Mouse (Mus musculus): ENCODE measurements around the gene Tefm. TPM values are rescaled to one million over a fixed set of nuclear protein-coding genes. Genes with fewer than 3 reads are reported as not detected.

Tefm gene
- polyA plus RNA-seq, 1 experiment from 2014 or later: 35.5 TPM

DNA sequence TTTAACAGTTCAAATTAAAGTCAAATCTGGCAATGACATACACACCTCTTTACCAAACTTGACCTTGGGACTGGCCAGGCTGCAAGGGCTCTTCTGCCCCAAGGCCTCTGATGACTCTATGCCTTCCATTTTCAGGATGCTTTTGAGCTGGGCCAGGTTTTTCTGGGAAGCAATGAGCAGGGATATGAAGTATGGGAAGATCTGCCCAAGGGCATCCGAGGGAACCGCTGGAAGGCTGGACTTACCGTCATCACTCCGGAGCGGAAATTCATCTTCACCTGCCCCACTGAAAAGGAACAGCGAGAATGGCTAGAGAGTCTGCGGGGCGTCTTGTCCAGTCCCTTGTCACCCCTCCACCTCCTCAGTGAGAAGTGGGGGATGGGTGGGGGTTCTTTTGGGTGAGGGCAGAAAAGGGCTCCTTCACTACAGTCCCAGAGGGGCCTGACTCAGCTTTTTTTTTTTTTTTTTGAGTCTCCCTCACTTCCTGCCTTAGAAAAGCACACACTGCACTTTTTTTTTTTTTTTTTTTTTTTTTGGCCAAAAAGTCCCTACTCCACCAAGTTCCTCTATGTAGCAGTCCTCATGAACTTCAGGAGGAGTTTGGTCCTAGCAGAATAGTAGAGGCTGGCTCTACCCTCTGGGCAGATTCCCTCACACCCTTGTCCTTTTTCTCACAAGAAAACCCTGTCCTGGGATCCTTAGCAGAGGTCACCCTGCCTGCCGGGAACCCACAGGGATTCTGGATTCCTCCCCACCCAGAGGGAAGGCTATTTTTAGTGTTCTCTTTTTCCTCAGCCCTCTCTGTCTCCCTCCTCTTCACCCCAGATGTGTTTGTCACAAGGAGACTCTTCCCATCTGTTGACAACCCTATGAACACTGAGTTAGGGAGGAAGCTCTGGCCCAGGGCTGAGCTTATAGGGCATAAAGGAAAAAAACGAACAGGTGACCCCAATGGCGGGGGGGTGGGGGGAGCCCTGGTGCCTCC is 35.2 kb upstream of the Tefm start:
- no peaks in the 10 kb centered on the region for H3K36me3 ChIP-seq (ENCODE audit: control insufficient read depth, insufficient read depth)
- H3K4me1 ChIP-seq (ENCODE audit: control insufficient read depth, insufficient read depth, low read length): peaks cover 9% of the 10 kb centered on the region; the same call in 1 of the 2 replicates
- no peaks in the 10 kb centered on the region; the same call in 1 of the 2 replicates for H3K9me3 ChIP-seq (replicated peaks; ENCODE audit: control insufficient read depth, low read length)
- no peak overlapping the region for H3K4me3 ChIP-seq (ENCODE audit: low read length)
- no peak overlapping the region for H3K9ac ChIP-seq (ENCODE audit: low read length)
- ATAC-seq (replicated peaks; ENCODE audit: extremely low read depth, insufficient read depth, low FRiP score): 0 out of 2 replicates have a peak, but pooled peaks have one; percentile 41
- peak overlapping the region; percentile 66; the same call in 1 of the 2 replicates for H3K27ac ChIP-seq (ENCODE audit: low read length)
- no peaks in the 10 kb centered on the region for H3K27me3 ChIP-seq (ENCODE audit: control insufficient read depth, insufficient read depth, low read length)
- no peak overlapping the region for H3K4me2 ChIP-seq (ENCODE audit: low read depth, low read length)
- WGBS: 64% methylated on average over 11 of the region's 11 CpGs

DNA sequence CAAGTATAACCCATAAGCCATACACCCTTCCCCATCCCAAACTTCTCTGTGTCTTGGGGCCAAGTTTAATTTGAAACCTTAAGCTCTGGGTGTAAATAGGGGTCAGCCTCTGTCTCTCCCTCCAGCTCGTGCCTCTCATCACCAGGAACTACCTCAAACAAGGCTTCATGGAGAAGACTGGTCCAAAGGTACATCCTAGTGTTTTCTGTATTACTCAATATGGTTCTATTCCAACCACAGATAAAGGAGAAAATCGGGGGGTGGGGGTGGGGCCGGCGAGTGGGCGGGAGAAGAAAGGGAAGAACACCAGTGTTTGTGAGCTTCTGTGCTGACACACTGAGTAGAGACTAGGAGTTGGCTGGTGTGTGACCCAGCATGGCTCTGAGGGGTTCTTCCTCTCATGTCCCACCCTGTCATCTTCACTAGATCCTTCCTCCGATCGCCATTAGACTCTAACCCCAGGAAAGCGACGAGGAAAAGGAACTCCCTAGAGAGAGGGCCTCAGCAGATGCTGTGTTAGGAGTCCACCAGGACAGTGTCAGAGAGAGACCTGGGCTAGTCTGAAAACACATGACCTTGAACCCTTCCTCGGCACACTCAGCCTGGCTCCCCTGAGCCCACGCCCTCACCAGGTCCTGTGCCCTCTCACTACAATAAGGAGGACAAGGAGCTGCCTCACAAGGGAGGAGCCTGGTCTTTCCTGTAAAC is 32.1 kb upstream of the Tefm start:
- Histone ChIP-seq H3K4me1 (ENCODE audit: control insufficient read depth, insufficient read depth, low read length) (peaks cover 9% of the 10 kb centered on the region; the same call in 1 of the 2 replicates), H3K9me3 (replicated peaks; ENCODE audit: control insufficient read depth, low read length) (no peaks in the 10 kb centered on the region), H3K4me3 (ENCODE audit: low read length) (no peak overlapping the region), H3K27me3 (ENCODE audit: control insufficient read depth, insufficient read depth, low read length) (no peaks in the 10 kb centered on the region), H3K4me2 (ENCODE audit: low read depth, low read length) (no peak overlapping the region), H3K27ac (ENCODE audit: low read length) (no peak overlapping the region), H3K9ac (ENCODE audit: low read length) (no peak overlapping the region), H3K36me3 (ENCODE audit: control insufficient read depth, insufficient read depth) (no peaks in the 10 kb centered on the region)
- no peak for ATAC-seq (replicated peaks; ENCODE audit: extremely low read depth, insufficient read depth, low FRiP score)
- 71% methylated on average over 11 of the region's 11 CpGs for WGBS

DNA sequence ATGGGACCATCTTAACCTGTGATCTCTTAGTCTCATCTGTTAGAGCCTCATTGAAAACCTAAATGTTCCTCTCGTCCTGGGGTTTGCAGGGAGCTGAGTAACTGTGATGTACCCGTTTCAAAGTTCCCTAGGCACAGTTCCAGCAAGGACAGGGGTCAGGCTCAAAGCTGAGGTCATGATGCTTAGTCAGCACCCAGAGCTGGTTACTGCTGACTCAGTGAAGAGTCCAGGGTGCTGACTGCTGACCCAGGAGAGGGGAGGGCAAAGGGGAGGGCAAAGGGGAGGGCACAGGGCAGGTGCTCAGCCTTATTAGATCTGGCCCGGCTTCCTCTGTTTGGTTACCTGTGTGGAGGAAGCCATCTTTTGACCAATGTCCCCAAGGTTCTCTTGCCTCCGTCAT is 29.9 kb upstream of the Tefm start:
- no peak for ATAC-seq (replicated peaks; ENCODE audit: extremely low read depth, insufficient read depth, low FRiP score)
- Histone ChIP-seq H3K9me3 (replicated peaks; ENCODE audit: control insufficient read depth, low read length) (no peaks in the 10 kb centered on the region), H3K4me2 (ENCODE audit: low read depth, low read length) (no peak overlapping the region), H3K27ac (ENCODE audit: low read length) (no peak overlapping the region), H3K36me3 (ENCODE audit: control insufficient read depth, insufficient read depth) (no peaks in the 10 kb centered on the region), H3K27me3 (ENCODE audit: control insufficient read depth, insufficient read depth, low read length) (no peaks in the 10 kb centered on the region), H3K4me1 (ENCODE audit: control insufficient read depth, insufficient read depth, low read length) (peaks cover under 1% of the 10 kb centered on the region; the same call in 1 of the 2 replicates), H3K9ac (ENCODE audit: low read length) (no peak overlapping the region), H3K4me3 (ENCODE audit: low read length) (no peak overlapping the region)
- WGBS: 69% methylated on average over 4 of the region's 4 CpGs

DNA sequence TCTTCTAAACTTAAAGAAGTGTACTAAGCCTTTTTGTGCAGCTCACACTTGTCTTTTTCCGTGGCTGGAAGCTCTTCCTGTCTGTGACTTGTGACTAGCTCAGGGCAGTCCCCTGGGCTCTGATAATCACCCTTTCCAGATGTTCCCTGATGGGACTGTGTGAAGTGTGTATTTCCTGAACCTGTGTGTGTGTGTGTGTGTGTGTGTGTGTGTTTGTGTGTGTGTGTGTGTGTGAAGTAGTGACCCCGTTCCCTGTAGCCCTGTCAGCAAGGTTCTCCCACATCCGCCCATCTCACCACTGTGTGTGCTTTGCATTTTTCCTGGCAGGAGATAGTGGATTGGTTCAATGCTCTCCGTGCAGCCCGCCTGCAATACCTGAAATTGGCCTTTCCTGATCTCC is 28.4 kb upstream of the Tefm start:
- 53% methylated on average over 5 of the region's 5 CpGs for whole genome bisulfite sequencing
- Histone ChIP-seq H3K4me3 (ENCODE audit: low read length) (no peak overlapping the region), H3K4me2 (ENCODE audit: low read depth, low read length) (no peak overlapping the region), H3K36me3 (ENCODE audit: control insufficient read depth, insufficient read depth) (no peaks in the 10 kb centered on the region), H3K9ac (ENCODE audit: low read length) (no peak overlapping the region), H3K27me3 (ENCODE audit: control insufficient read depth, insufficient read depth, low read length) (no peaks in the 10 kb centered on the region), H3K9me3 (replicated peaks; ENCODE audit: control insufficient read depth, low read length) (no peaks in the 10 kb centered on the region), H3K4me1 (ENCODE audit: control insufficient read depth, insufficient read depth, low read length) (no peaks in the 10 kb centered on the region), H3K27ac (ENCODE audit: low read length) (no peak overlapping the region)
- ATAC-seq (replicated peaks; ENCODE audit: extremely low read depth, insufficient read depth, low FRiP score): no peak

DNA sequence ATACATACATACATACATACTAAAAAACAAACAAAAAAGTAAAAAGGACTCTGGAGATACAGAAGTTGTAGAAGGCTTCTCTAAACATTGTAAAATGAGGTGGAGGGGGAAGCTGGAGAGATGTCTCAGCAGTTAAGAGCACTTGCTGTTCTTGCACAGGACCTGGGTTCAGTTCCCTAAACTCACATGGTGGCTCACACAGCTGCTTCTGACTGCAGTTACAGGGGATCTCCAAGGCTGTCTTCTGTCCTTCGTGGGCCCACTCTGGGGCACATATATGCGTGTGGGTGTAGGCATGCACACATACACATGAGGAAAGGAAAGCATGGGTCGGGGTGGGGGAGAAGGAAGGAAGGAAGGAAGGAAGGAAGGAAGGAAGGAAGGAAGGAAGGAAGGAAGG is 27.7 kb upstream of the Tefm start:
- no peaks in the 10 kb centered on the region for H3K9me3 ChIP-seq (replicated peaks; ENCODE audit: control insufficient read depth, low read length)
- 82% methylated on average over 3 of the region's 3 CpGs for WGBS

DNA sequence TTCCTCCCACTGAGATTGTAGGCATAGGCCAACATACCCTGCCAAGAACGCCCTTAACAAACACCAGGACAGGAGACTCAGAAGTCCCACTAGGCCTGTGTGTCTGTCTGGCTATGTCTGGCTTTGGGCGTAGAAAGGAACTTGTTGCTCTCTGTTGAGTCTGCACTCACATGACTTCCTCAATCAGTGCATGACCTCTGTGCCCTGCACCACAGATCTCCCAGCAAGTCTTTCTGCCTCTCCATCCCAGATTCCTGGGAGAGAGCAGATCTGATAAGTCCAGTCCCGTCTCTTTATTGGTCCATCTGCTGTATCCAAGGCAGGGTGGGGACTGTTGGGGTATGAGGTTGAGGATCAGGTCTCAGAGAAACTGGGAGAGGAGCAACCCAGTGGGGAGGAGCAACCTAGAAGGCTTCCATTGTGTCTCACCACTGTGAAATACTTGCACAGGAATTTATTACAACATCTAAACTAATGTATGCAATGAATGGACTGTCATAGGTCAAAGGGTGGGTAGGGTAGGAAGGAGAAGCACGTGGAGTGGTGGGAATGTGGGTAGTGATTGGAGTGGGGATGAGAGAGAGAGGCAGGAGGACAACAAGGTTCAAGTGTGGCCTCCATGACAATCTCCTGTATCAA is 26.8 kb upstream of the Tefm start:
- no peaks in the 10 kb centered on the region for H3K4me1 ChIP-seq (ENCODE audit: control insufficient read depth, insufficient read depth, low read length)
- H3K9ac ChIP-seq (ENCODE audit: low read length): no peak overlapping the region
- no peaks in the 10 kb centered on the region for H3K36me3 ChIP-seq (ENCODE audit: control insufficient read depth, insufficient read depth)
- 67% methylated on average over 4 of the region's 4 CpGs for WGBS
- H3K4me3 ChIP-seq (ENCODE audit: low read length): no peak overlapping the region
- no peaks in the 10 kb centered on the region for H3K9me3 ChIP-seq (replicated peaks; ENCODE audit: control insufficient read depth, low read length)
- no peaks in the 10 kb centered on the region for H3K27me3 ChIP-seq (ENCODE audit: control insufficient read depth, insufficient read depth, low read length)
- no peak overlapping the region for H3K27ac ChIP-seq (ENCODE audit: low read length)
- ATAC-seq (replicated peaks; ENCODE audit: extremely low read depth, insufficient read depth, low FRiP score): no peak
- no peak overlapping the region for H3K4me2 ChIP-seq (ENCODE audit: low read depth, low read length)

More for the DNA sequence above, 27.7 kb upstream of the Tefm start:
- no peaks in the 10 kb centered on the region for H3K27me3 ChIP-seq (ENCODE audit: control insufficient read depth, insufficient read depth, low read length)
- no peaks in the 10 kb centered on the region for H3K4me1 ChIP-seq (ENCODE audit: control insufficient read depth, insufficient read depth, low read length)
- no peak for ATAC-seq (replicated peaks; ENCODE audit: extremely low read depth, insufficient read depth, low FRiP score)
- no peak overlapping the region for H3K4me2 ChIP-seq (ENCODE audit: low read depth, low read length)
- no peaks in the 10 kb centered on the region for H3K36me3 ChIP-seq (ENCODE audit: control insufficient read depth, insufficient read depth)
- no peak overlapping the region for H3K4me3 ChIP-seq (ENCODE audit: low read length)
- no peak overlapping the region for H3K27ac ChIP-seq (ENCODE audit: low read length)
- H3K9ac ChIP-seq (ENCODE audit: low read length): no peak overlapping the region

DNA sequence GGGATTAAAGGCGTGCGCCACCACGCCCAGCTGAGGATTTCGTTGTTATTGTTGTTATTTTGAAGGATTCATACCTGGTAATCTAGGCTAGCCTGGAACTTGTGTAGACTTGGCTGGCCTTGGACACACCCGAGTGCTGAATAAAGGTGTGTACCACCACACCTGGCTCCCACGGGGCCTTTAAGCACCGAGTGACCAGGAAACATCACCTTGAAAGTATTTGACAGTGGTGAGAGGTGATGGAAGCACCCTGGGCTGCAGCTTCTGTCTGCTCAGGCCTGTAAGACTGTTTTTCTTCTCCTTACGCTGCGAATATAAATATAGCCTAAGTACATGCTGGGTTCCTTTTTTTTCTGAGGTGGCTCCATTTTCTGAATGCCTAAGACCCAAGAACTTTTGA is 26.1 kb upstream of the Tefm start:
- no peak overlapping the region for H3K27ac ChIP-seq (ENCODE audit: low read length)
- H3K9ac ChIP-seq (ENCODE audit: low read length): no peak overlapping the region
- no peaks in the 10 kb centered on the region for H3K27me3 ChIP-seq (ENCODE audit: control insufficient read depth, insufficient read depth, low read length)
- H3K36me3 ChIP-seq (ENCODE audit: control insufficient read depth, insufficient read depth): no peaks in the 10 kb centered on the region
- ATAC-seq (replicated peaks; ENCODE audit: extremely low read depth, insufficient read depth, low FRiP score): no peak
- 86% methylated on average over 9 of the region's 9 CpGs for WGBS
- H3K4me2 ChIP-seq (ENCODE audit: low read depth, low read length): no peak overlapping the region
- no peaks in the 10 kb centered on the region for H3K4me1 ChIP-seq (ENCODE audit: control insufficient read depth, insufficient read depth, low read length)
- H3K9me3 ChIP-seq (replicated peaks; ENCODE audit: control insufficient read depth, low read length): no peaks in the 10 kb centered on the region
- H3K4me3 ChIP-seq (ENCODE audit: low read length): no peak overlapping the region

DNA sequence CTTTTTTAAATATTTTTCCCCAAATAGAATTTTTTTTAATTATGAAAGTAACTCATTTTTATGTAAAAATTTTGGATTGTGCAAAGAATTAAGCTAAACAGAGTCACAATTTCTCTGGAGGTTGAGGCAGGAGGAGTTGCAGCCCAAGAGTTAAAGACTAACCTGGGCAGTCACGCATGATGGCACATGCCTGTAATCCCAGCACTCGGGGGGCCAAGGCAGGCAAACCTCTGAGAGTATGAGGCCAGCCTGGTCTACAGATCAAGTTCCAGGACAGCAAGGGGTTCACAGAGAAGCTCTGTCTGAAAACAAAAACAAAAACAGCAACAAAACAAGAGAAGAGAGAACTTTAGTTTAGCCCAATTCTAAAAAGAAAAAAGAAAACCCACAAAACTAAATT is 22.2 kb upstream of the Tefm start:
- Histone ChIP-seq H3K4me3 (ENCODE audit: low read length) (no peak overlapping the region), H3K9ac (ENCODE audit: low read length) (no peak overlapping the region), H3K27ac (ENCODE audit: low read length) (no peak overlapping the region), H3K4me1 (ENCODE audit: control insufficient read depth, insufficient read depth, low read length) (no peaks in the 10 kb centered on the region), H3K4me2 (ENCODE audit: low read depth, low read length) (no peak overlapping the region), H3K27me3 (ENCODE audit: control insufficient read depth, insufficient read depth, low read length) (no peaks in the 10 kb centered on the region; the same call in 1 of the 2 replicates), H3K9me3 (replicated peaks; ENCODE audit: control insufficient read depth, low read length) (no peaks in the 10 kb centered on the region), H3K36me3 (ENCODE audit: control insufficient read depth, insufficient read depth) (no peaks in the 10 kb centered on the region)
- ATAC-seq (replicated peaks; ENCODE audit: extremely low read depth, insufficient read depth, low FRiP score): no peak
- WGBS: 68% methylated on average over 2 of the region's 2 CpGs

All from heart, embryonic 16.5 days (tissue).